Mouse (Mus musculus) heart, adult 18-20 months (tissue): ENCODE results near the gene Gm20594. TPM values are rescaled to one million over a fixed set of nuclear protein-coding genes. Genes with fewer than 3 reads are reported as not detected.

Experiments used
- DNase-seq, 2 experiments: peaks; one replicate each; pipeline ENCODE4 v3.0.0; 2021 to 2022; ENCODE audit warnings: mixed read lengths in 1 of 2
- long read RNA-seq, 2 experiments: library from polyadenylated mRNA; stranded (forward); transcript quantifications; one replicate each; pipeline ENCODE4 v2.0.0; 2021
- total RNA-seq, 2 experiments: library from RNA; stranded (reverse); gene quantifications; 2 replicates each; pipeline ENCODE4 v1.2.3; 2021

Gene Gm20594
- not detected for total RNA-seq
- long read RNA-seq, experiment 1 = 0 reads
- long read RNA-seq, experiment 2 = 0 reads

- DNase-seq = no peak
Observed at GRCm38 (mm10) chr6:79817616-79818015, at the start of gene Gm20594. Gm20594 (plus strand) TSS chr6:79817916.

GRCm38 (mm10) chr6:79818114-79818513 is 398 bp downstream of the Gm20594 start:
- DNase-seq = no peak

GRCm38 (mm10) chr6:79833845-79834244 is 16.1 kb downstream of the Gm20594 start:
- no peak for DNase-seq

- no peak for DNase-seq
Observed at GRCm38 (mm10) chr6:79846829-79847228, 29.1 kb downstream of the Gm20594 start.

Other genes with a start within 250 kb of the Gm20594 start
- gene Lrrtm4, start 201.0 kb downstream of the Gm20594 start, total RNA-seq = not detected